Mouse (Mus musculus) embryo, embryonic 11.5 days (tissue): ENCODE measurements around the gene Amn.

ENCODE experiments used
- DNase-seq: peaks from one replicate; pipeline ENCODE4 v3.0.0-alpha.2; 2012; ENCODE audit warnings: low read depth, low spot score

Gene Amn

GRCm38 (mm10) chr12:111323423-111323822, 52.5 kb downstream of the Amn start:
- no peak for DNase-seq

GRCm38 (mm10) chr12:111324536-111324935, 53.6 kb downstream of the Amn start:
- no peak for DNase-seq

- DNase-seq = no peak
Observed at GRCm38 (mm10) chr12:111324949-111325348, 54.1 kb downstream of the Amn start.

- no peak for DNase-seq
Observed at GRCm38 (mm10) chr12:111325744-111326424, 55.0 kb downstream of the Amn start.
